In the genomic region with DNA sequence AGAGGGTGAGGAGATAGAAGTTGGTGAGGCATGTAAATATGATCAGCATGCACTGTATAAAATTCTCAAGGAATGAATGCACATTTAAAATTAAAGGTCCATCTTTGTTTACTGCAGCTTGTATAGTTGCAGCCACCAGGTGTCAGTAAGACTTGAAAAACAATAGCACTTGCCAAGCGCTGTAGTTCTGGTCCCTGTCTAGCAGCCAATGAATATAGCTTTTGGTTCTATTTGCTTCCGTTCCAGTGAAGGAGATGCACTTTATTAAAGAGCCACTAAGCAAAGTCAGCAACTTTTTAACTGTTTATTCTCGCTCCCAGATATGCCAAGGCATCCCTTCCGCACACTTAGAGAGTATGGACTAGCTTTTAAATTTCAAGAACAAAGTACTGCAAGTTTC, we compare ENCODE assay signal across 9 mouse cellular contexts.
DNase-seq lines count a peak whose midpoint lies in the region; ATAC-seq and TF ChIP-seq lines count a peak whose summit lies in the region.
"Had no signal": no experiment of that assay in that cellular context is flagged by ENCODE, and none has a peak within 500 bp of the region (broad histone marks: within the 10 kb centered on the region; RNA-seq: fewer than 3 reads in every experiment).

No protein-coding gene starts in this region.

- ATAC-seq in hindbrain, embryonic 14.5 days (ENCODE audit: low FRiP score), result no peak
- no peak for ATAC-seq in lung, postnatal 0 days

- no peak overlapping the region for H3K4me3 ChIP-seq in hindbrain, embryonic 14.5 days (replicated peaks; ENCODE audit: low read length)
- H3K4me3 ChIP-seq in hindbrain, embryonic 10.5 days, result no peak overlapping the region
- no peak overlapping the region for H3K4me3 ChIP-seq in lung, postnatal 0 days (ENCODE audit: low read depth, low read length)

- H3K27me3 ChIP-seq in hindbrain, embryonic 14.5 days (ENCODE audit: control insufficient read depth, insufficient read depth, low read length), result no peaks in the 10 kb centered on the region
- H3K27me3 ChIP-seq in hindbrain, embryonic 10.5 days (ENCODE audit: insufficient read depth, poor library complexity, severe bottlenecking), result no peaks in the 10 kb centered on the region
- no peaks in the 10 kb centered on the region for H3K27me3 ChIP-seq in lung, postnatal 0 days (replicated peaks; ENCODE audit: insufficient read depth, low read length)

- TF ChIP-seq CTCF in lung, postnatal 0 days (IDR thresholded peaks at IDR 0.05), result peak; percentile 30
- peak; percentile 25; the same call in 1 of the 2 replicates for TF ChIP-seq CTCF in brain, embryonic 14.5 days (IDR thresholded peaks at IDR 0.05; ENCODE audit: borderline replicate concordance, extremely low read depth, insufficient read depth, insufficient read length)

- WGBS in hindbrain, embryonic 14.5 days, result 58% methylated on average over 4 of the region's 4 CpGs
- WGBS in hindbrain, embryonic 10.5 days, result 73% methylated on average over 4 of the region's 4 CpGs
- WGBS in lung, postnatal 0 days, result 58% methylated on average over 4 of the region's 4 CpGs

- TF ChIP-seq POLR2A in brain, embryonic 14.5 days (IDR thresholded peaks at IDR 0.05; ENCODE audit: borderline replicate concordance, extremely low read depth, insufficient read depth, insufficient read length, poor library complexity, severe bottlenecking), result no peak

- TF ChIP-seq EP300 in lung, postnatal 0 days (IDR thresholded peaks at IDR 0.05), result no peak

- H3K9me3 ChIP-seq in hindbrain, embryonic 14.5 days (ENCODE audit: control insufficient read depth, low read length), result no peaks in the 10 kb centered on the region
- no peaks in the 10 kb centered on the region for H3K9me3 ChIP-seq in hindbrain, embryonic 10.5 days
- no peaks in the 10 kb centered on the region for H3K9me3 ChIP-seq in lung, postnatal 0 days (ENCODE audit: low read length)

- no peak overlapping the region for H3K9ac ChIP-seq in hindbrain, embryonic 14.5 days
- no peak overlapping the region for H3K9ac ChIP-seq in lung, postnatal 0 days (replicated peaks; ENCODE audit: low read depth)

- no peaks in the 10 kb centered on the region for H3K36me3 ChIP-seq in hindbrain, embryonic 14.5 days (replicated peaks; ENCODE audit: control insufficient read depth, insufficient read depth)
- no peaks in the 10 kb centered on the region for H3K36me3 ChIP-seq in hindbrain, embryonic 10.5 days
- H3K36me3 ChIP-seq in lung, postnatal 0 days (ENCODE audit: insufficient read depth, low read length), result no peaks in the 10 kb centered on the region

- H3K4me2 ChIP-seq in hindbrain, embryonic 14.5 days (replicated peaks), result no peak overlapping the region
- H3K4me2 ChIP-seq in lung, postnatal 0 days (replicated peaks; ENCODE audit: low read depth, low read length), result no peak overlapping the region

- peak; percentile 64 for DNase-seq in hindbrain, embryonic 14.5 days (ENCODE audit: low spot score)
- DNase-seq in hindbrain, embryonic 10.5 days (ENCODE audit: low spot score), result no peak
- peak; percentile 24 for DNase-seq in lung, postnatal 0 days (ENCODE audit: low spot score)
- DNase-seq in lung, postnatal 25 days (ENCODE audit: low spot score), result no peak
- peak; percentile 67 for DNase-seq in brain, embryonic 14.5 days (ENCODE audit: low read depth)
- peak; percentile 24 for DNase-seq in retina, embryonic 14.5 days (ENCODE audit: low spot score)
- DNase-seq in gastrocnemius, postnatal 25 days, result no peak
- DNase-seq: lung, postnatal 4 days; right cerebral cortex, postnatal 4 days had no signal

- no peaks in the 10 kb centered on the region for H3K4me1 ChIP-seq in hindbrain, embryonic 14.5 days (replicated peaks; ENCODE audit: control insufficient read depth, insufficient read depth, low read length)
- no peaks in the 10 kb centered on the region for H3K4me1 ChIP-seq in hindbrain, embryonic 10.5 days (replicated peaks)
- no peaks in the 10 kb centered on the region for H3K4me1 ChIP-seq in lung, postnatal 0 days (ENCODE audit: insufficient read depth, low read depth, low read length)

- H3K27ac ChIP-seq in hindbrain, embryonic 14.5 days, result no peak overlapping the region
- H3K27ac ChIP-seq in hindbrain, embryonic 10.5 days, result no peak overlapping the region
- H3K27ac ChIP-seq in lung, postnatal 0 days (ENCODE audit: low read length), result no peak overlapping the region

Comparison
In these comparisons a context has a peak if more than half of its experiments do, and no peak if none do; other contexts are left out.
1. DNase-seq: peak in hindbrain, embryonic 14.5 days (single experiment), lung, postnatal 0 days (single experiment), brain, embryonic 14.5 days (single experiment) and retina, embryonic 14.5 days (single experiment); none in hindbrain, embryonic 10.5 days (single experiment), lung, postnatal 25 days (single experiment) and gastrocnemius, postnatal 25 days (single experiment).